ENCODE assay signal across 8 mouse cellular contexts in the genomic region with DNA sequence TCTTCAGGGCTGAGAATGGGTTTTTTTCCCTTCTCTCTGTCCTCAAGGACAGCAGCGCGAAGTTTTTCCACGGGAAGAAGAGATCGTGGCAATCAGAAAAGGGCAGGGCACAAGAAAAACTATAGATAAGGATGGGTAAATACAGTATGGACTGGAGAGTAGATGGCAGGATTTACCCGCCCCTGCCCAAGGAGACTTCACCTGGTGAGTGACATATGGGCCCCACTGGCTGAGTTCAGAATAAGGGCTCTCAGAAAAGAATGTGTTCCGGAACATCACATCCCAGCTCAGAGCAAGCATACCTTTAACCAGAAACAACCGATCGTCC. TPM values are rescaled to one million over a fixed set of nuclear protein-coding genes. Genes with fewer than 3 reads are reported as not detected.
DNase-seq lines count a peak whose midpoint lies in the region; ATAC-seq and TF ChIP-seq lines count a peak whose summit lies in the region.

No protein-coding gene starts in this region.

- no peaks in the 10 kb centered on the region for H3K36me3 ChIP-seq in kidney, adult 2 months (ENCODE audit: control insufficient read depth, insufficient read depth, low read length)
- H3K36me3 ChIP-seq in hindbrain, embryonic 15.5 days: no peaks in the 10 kb centered on the region
- H3K36me3 ChIP-seq in midbrain, embryonic 14.5 days (ENCODE audit: control insufficient read depth, insufficient read depth, low read length): no peaks in the 10 kb centered on the region; the same call in 1 of the 2 replicates

- no peak for TF ChIP-seq CTCF in kidney, adult 2 months (conservative IDR thresholded peaks at IDR 0.05; ENCODE audit: insufficient read depth, insufficient read length, low read depth, low read length)
- TF ChIP-seq CTCF in bone marrow, adult 2 months (IDR thresholded peaks at IDR 0.05; ENCODE audit: control insufficient read depth, insufficient read depth, low read length): no peak

- peak overlapping the region; percentile 80 for H3K9ac ChIP-seq in hindbrain, embryonic 15.5 days
- H3K9ac ChIP-seq in midbrain, embryonic 14.5 days (replicated peaks; ENCODE audit: low read length): peak overlapping the region; percentile 74

- no peaks in the 10 kb centered on the region for H3K9me3 ChIP-seq in hindbrain, embryonic 15.5 days
- no peaks in the 10 kb centered on the region for H3K9me3 ChIP-seq in midbrain, embryonic 14.5 days (ENCODE audit: control insufficient read depth, low read length)

- H3K4me2 ChIP-seq in hindbrain, embryonic 15.5 days: peak overlapping the region; percentile 68
- peak overlapping the region; percentile 75 for H3K4me2 ChIP-seq in midbrain, embryonic 14.5 days (ENCODE audit: low read length)

- no peaks in the 10 kb centered on the region for H3K4me1 ChIP-seq in kidney, adult 2 months (ENCODE audit: control insufficient read depth, insufficient read depth, low read length)
- no peaks in the 10 kb centered on the region; the same call in 1 of the 2 replicates for H3K4me1 ChIP-seq in bone marrow, adult 2 months (ENCODE audit: control insufficient read depth, insufficient read depth, low read length)
- peaks cover 24% of the 10 kb centered on the region for H3K4me1 ChIP-seq in hindbrain, embryonic 15.5 days (replicated peaks)
- H3K4me1 ChIP-seq in midbrain, embryonic 14.5 days (ENCODE audit: control insufficient read depth, insufficient read depth, low read length): peaks cover 16% of the 10 kb centered on the region

- no peak for TF ChIP-seq POLR2A in kidney, adult 2 months (IDR thresholded peaks at IDR 0.05; ENCODE audit: low read depth, low read length)
- no peak for TF ChIP-seq POLR2A in bone marrow, adult 2 months (IDR thresholded peaks at IDR 0.05; ENCODE audit: borderline replicate concordance, control insufficient read depth, low read depth, low read length)

- 2% methylated on average over 8 of the region's 8 CpGs for WGBS in kidney, adult 2 months
- 0% methylated on average over 8 of the region's 8 CpGs for WGBS in bone marrow, adult 2 months
- WGBS in hindbrain, embryonic 15.5 days: under 1% methylated on average over 8 of the region's 8 CpGs
- under 1% methylated on average over 8 of the region's 8 CpGs for WGBS in midbrain, embryonic 14.5 days

- ATAC-seq in hindbrain, embryonic 15.5 days (ENCODE audit: low FRiP score, low read depth): no peak
- 0 out of 2 replicates have a peak, but pooled peaks have one; percentile 11 for ATAC-seq in midbrain, embryonic 14.5 days (ENCODE audit: low FRiP score, low TSS enrichment)

- H3K27ac ChIP-seq in kidney, adult 2 months (ENCODE audit: insufficient read depth, low read depth, low read length): peak overlapping the region; percentile 72
- H3K27ac ChIP-seq in bone marrow, adult 2 months (ENCODE audit: control insufficient read depth, insufficient read depth, low read depth, low read length, poor library complexity): no peak overlapping the region
- peak overlapping the region; percentile 80 for H3K27ac ChIP-seq in hindbrain, embryonic 15.5 days (replicated peaks)
- peak overlapping the region; percentile 75; the same call in 1 of the 2 replicates for H3K27ac ChIP-seq in midbrain, embryonic 14.5 days (replicated peaks; ENCODE audit: low read depth, low read length)

- DNase-seq in kidney, adult 2 months: no peak
- no peak for DNase-seq in kidney, adult 9 months
- no peak for DNase-seq in midbrain, embryonic 14.5 days
- DNase-seq in thymus, adult 18-20 months: no peak
- DNase-seq in ovary, adult 18-20 months (ENCODE audit: low spot score): no peak
- DNase-seq in layer of hippocampus, adult 9-10 months (ENCODE audit: low spot score): no peak

- peak overlapping the region; percentile 80 for H3K4me3 ChIP-seq in kidney, adult 2 months (ENCODE audit: insufficient read depth, low read depth, low read length)
- peak overlapping the region; percentile 79 for H3K4me3 ChIP-seq in bone marrow, adult 2 months (replicated peaks; ENCODE audit: control insufficient read depth, low read depth, low read length)
- H3K4me3 ChIP-seq in hindbrain, embryonic 15.5 days: peak overlapping the region; percentile 67
- H3K4me3 ChIP-seq in midbrain, embryonic 14.5 days (replicated peaks; ENCODE audit: low read depth, low read length): peak overlapping the region; percentile 56

- H3K27me3 ChIP-seq in kidney, adult 2 months (replicated peaks; ENCODE audit: control insufficient read depth, insufficient read depth, low read length): no peaks in the 10 kb centered on the region
- H3K27me3 ChIP-seq in hindbrain, embryonic 15.5 days: 0 out of 2 replicates have a peak, but pooled peaks cover 5% of the 10 kb centered on the region
- H3K27me3 ChIP-seq in midbrain, embryonic 14.5 days (ENCODE audit: control insufficient read depth, insufficient read depth, low read length): no peaks in the 10 kb centered on the region

RNA-seq across cellular contexts. Expression of gene Tmem242, which starts 0.3 kb away (rescaled TPM):
- polyA plus RNA-seq in kidney, adult 2 months (2012; rRNA removed): 17.3 and 28.2 TPM in 2 replicates
- polyA plus RNA-seq in bone marrow, adult 2 months (2011; ENCODE audit: insufficient read depth, insufficient read length, low replicate concordance, missing spikeins): 22.8 and 33.6 TPM in 2 replicates
- polyA plus RNA-seq in hindbrain, embryonic 15.5 days (2015; fragmentation: Nextera tagmentation; extraction: Ambion mirVana): 106 and 111 TPM in 2 replicates
- polyA plus RNA-seq in midbrain, embryonic 14.5 days (2014; fragmentation: Nextera tagmentation; extraction: Ambion mirVana): 110 and 121 TPM in 2 replicates

RNA-seq across cellular contexts. Expression of gene Ldhal6b, which starts 21.2 kb away (rescaled TPM):
- polyA plus RNA-seq in kidney, adult 2 months (2012; rRNA removed): 0.27 and 0.62 TPM in 2 replicates
- not detected in 2 replicates for polyA plus RNA-seq in bone marrow, adult 2 months (2011; ENCODE audit: insufficient read depth, insufficient read length, low replicate concordance, missing spikeins)
- polyA plus RNA-seq in hindbrain, embryonic 15.5 days (2015; fragmentation: Nextera tagmentation; extraction: Ambion mirVana): not detected in 2 replicates
- polyA plus RNA-seq in midbrain, embryonic 14.5 days (2014; fragmentation: Nextera tagmentation; extraction: Ambion mirVana): not detected in 2 replicates

RNA-seq across cellular contexts. Expression of gene Zdhhc14, which starts 52.6 kb away (rescaled TPM):
- 2.1 and 2.4 TPM in 2 replicates for polyA plus RNA-seq in kidney, adult 2 months (2012; rRNA removed)
- polyA plus RNA-seq in bone marrow, adult 2 months (2011; ENCODE audit: insufficient read depth, insufficient read length, low replicate concordance, missing spikeins): 14.1 and 22.3 TPM in 2 replicates
- polyA plus RNA-seq in hindbrain, embryonic 15.5 days (2015; fragmentation: Nextera tagmentation; extraction: Ambion mirVana): 12.1 and 13.7 TPM in 2 replicates
- 9.2 and 10.7 TPM in 2 replicates for polyA plus RNA-seq in midbrain, embryonic 14.5 days (2014; fragmentation: Nextera tagmentation; extraction: Ambion mirVana)
